Mouse (Mus musculus) kidney, postnatal 0 days (tissue): ENCODE results near the gene Tor1aip2. TPM values are rescaled to one million over a fixed set of nuclear protein-coding genes. Genes with fewer than 3 reads are reported as not detected.

Experiments used
- ATAC-seq: fragments of 200-750 bp; cut with Nextera tagmentation; replicated peaks from 2 replicates; pipeline ENCODE4 v1.8.0; 2017; ENCODE audit warnings: low read depth, moderate number of reproducible peaks, moderate TSS enrichment, moderate library complexity; ENCODE audit not compliant: low FRiP score
- DNase-seq: peaks from one replicate; pipeline ENCODE4 v3.0.0-alpha.2; 2016; ENCODE audit warnings: low spot score
- H3K27ac ChIP-seq: fragments of 300-500 bp; sonication (generic); 2 replicates; pipeline ENCODE4 v1.5.1; 2014; ENCODE audit warnings: mild to moderate bottlenecking
- H3K27me3 ChIP-seq: fragments of 300-500 bp; sonication (generic); 2 replicates; pipeline ENCODE4 v1.6.1; 2014; ENCODE audit warnings: low read length, mixed read lengths; ENCODE audit not compliant: insufficient read depth
- H3K36me3 ChIP-seq: fragments of 300-500 bp; sonication (generic); 2 replicates; pipeline ENCODE4 v1.6.1; 2014; ENCODE audit warnings: low read length, mixed read lengths; ENCODE audit not compliant: insufficient read depth
- H3K4me1 ChIP-seq: fragments of 300-500 bp; sonication (generic); replicated peaks from 2 replicates; pipeline ENCODE4 v1.6.1; 2014; ENCODE audit warnings: antibody characterized with exemption, low read length, mixed read lengths; ENCODE audit not compliant: insufficient read depth
- H3K4me2 ChIP-seq: fragments of 300-500 bp; sonication (generic); 2 replicates; pipeline ENCODE4 v1.6.1; 2014; ENCODE audit warnings: mild to moderate bottlenecking, low read length, moderate library complexity, mixed read lengths
- H3K4me3 ChIP-seq: fragments of 300-500 bp; sonication (generic); replicated peaks from 2 replicates; pipeline ENCODE4 v1.5.1; 2014; ENCODE audit warnings: low read depth, low read length
- H3K9ac ChIP-seq: fragments of 300-500 bp; sonication (generic); 2 replicates; pipeline ENCODE4 v1.6.1; 2014; ENCODE audit warnings: low read depth, low read length
- H3K9me3 ChIP-seq: fragments of 300-500 bp; sonication (generic); replicated peaks from 2 replicates; pipeline ENCODE4 v1.6.1; 2016; ENCODE audit warnings: low read length, inconsistent platforms, mixed read lengths
- CTCF ChIP-seq: IDR thresholded peaks from 2 replicates; pipeline ENCODE4 v1.5.1; 2016; ENCODE audit warnings: antibody characterized with exemption, low read depth, mild to moderate bottlenecking, moderate library complexity
- WGBS: fragments of 180-500 bp; shearing (Covaris S2); extraction: QIAGEN DNeasy Blood & Tissue Kit; methylation state at CpG from one replicate; pipeline ENCODE4 v1.1.7; 2014; 5-methylcytosine and 5-hydroxymethylcytosine counted together
- polyA plus RNA-seq: library from polyadenylated mRNA; unstranded; fragments of >200 nt; fragmentation: Nextera tagmentation; extraction: Ambion mirVana; gene quantifications from 2 replicates; pipeline ENCODE4 v1.2.1, GENCODE M21; 2015

Tor1aip2 gene
- polyA plus RNA-seq, 1 experiment from 2014 or later: 89.4 TPM

DNA sequence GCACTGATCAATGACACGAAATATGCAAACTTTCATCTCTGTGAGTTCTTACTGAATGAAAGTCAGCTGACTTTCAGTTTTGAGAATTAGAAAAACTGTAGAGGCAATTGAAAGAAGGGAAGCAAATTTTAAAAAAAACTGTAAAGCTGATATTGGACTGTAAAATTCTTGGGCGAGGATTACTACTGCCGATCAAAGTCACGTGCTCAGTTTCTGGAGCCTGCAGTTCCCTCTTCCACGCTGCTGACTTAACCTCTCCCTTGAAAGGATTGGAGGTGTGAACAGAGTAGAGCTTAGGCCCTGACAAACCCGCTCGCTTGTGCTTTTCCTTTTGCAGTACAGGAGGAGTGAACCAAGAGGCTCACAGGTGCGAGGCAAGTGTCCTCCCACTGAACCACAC is 32.8 kb upstream of the Tor1aip2 start:
- no peaks in the 10 kb centered on the region for H3K27me3 ChIP-seq
- no peaks in the 10 kb centered on the region for H3K4me1 ChIP-seq
- H3K9me3 ChIP-seq: no peaks in the 10 kb centered on the region
- no peak for TF ChIP-seq CTCF
- no peak overlapping the region for H3K27ac ChIP-seq
- H3K4me2 ChIP-seq: no peak overlapping the region
- peaks cover 13% of the 10 kb centered on the region for H3K36me3 ChIP-seq
- no peak overlapping the region for H3K9ac ChIP-seq
- H3K4me3 ChIP-seq: no peak overlapping the region
- DNase-seq: no peak
- ATAC-seq: no peak
- 88% methylated on average over 8 of the region's 8 CpGs for WGBS

GRCm38 (mm10) chr1:156003201-156003935 is 31.8 kb upstream of the Tor1aip2 start:
- no peaks in the 10 kb centered on the region for H3K9me3 ChIP-seq
- DNase-seq (no peak), ATAC-seq (no peak)
- no peak overlapping the region for H3K27ac ChIP-seq
- H3K36me3 ChIP-seq: peaks cover 14% of the 10 kb centered on the region
- no peak overlapping the region for H3K4me3 ChIP-seq
- WGBS: 94% methylated on average over 7 of the region's 7 CpGs
- H3K27me3 ChIP-seq: no peaks in the 10 kb centered on the region
- H3K4me2 ChIP-seq: no peak overlapping the region
- H3K9ac ChIP-seq: no peak overlapping the region
- no peak for TF ChIP-seq CTCF
- no peaks in the 10 kb centered on the region for H3K4me1 ChIP-seq

GRCm38 (mm10) chr1:156005906-156006305 is 29.3 kb upstream of the Tor1aip2 start:
- no peaks in the 10 kb centered on the region for H3K4me1 ChIP-seq
- H3K4me2 ChIP-seq: no peak overlapping the region
- no peak overlapping the region for H3K27ac ChIP-seq
- 88% methylated on average over 11 of the region's 11 CpGs for whole genome bisulfite sequencing
- H3K27me3 ChIP-seq: no peaks in the 10 kb centered on the region
- no peak overlapping the region for H3K9ac ChIP-seq
- no peak overlapping the region for H3K4me3 ChIP-seq
- DNase-seq (no peak), ATAC-seq (no peak)
- no peak for TF ChIP-seq CTCF
- H3K36me3 ChIP-seq: peaks cover 18% of the 10 kb centered on the region
- no peaks in the 10 kb centered on the region for H3K9me3 ChIP-seq

GRCm38 (mm10) chr1:156009003-156009402 is 26.2 kb upstream of the Tor1aip2 start:
- Histone ChIP-seq H3K9me3 (no peaks in the 10 kb centered on the region), H3K27me3 (no peaks in the 10 kb centered on the region), H3K27ac (no peak overlapping the region), H3K9ac (no peak overlapping the region), H3K4me3 (no peak overlapping the region), H3K4me1 (no peaks in the 10 kb centered on the region), H3K4me2 (no peak overlapping the region), H3K36me3 (peaks cover 26% of the 10 kb centered on the region)
- no peak for DNase-seq
- no peak for ATAC-seq
- no peak for TF ChIP-seq CTCF
- 97% methylated on average over 1 of the region's 1 CpGs for WGBS

- H3K4me3 ChIP-seq: no peak overlapping the region
- 93% methylated on average over 1 of the region's 1 CpGs for WGBS
- DNase-seq (no peak), ATAC-seq (no peak)
- H3K27me3 ChIP-seq: no peaks in the 10 kb centered on the region
- no peak overlapping the region for H3K27ac ChIP-seq
- TF ChIP-seq CTCF: no peak
- no peak overlapping the region for H3K4me2 ChIP-seq
- H3K36me3 ChIP-seq: peaks cover 31% of the 10 kb centered on the region
- no peaks in the 10 kb centered on the region for H3K4me1 ChIP-seq
- H3K9ac ChIP-seq: no peak overlapping the region
- no peaks in the 10 kb centered on the region for H3K9me3 ChIP-seq
Observed at GRCm38 (mm10) chr1:156019800-156020199, 15.4 kb upstream of the Tor1aip2 start.

GRCm38 (mm10) chr1:156020402-156020801 is 14.8 kb upstream of the Tor1aip2 start:
- H3K4me3 ChIP-seq: no peak overlapping the region
- no peak overlapping the region for H3K27ac ChIP-seq
- H3K4me1 ChIP-seq: no peaks in the 10 kb centered on the region
- H3K36me3 ChIP-seq: peaks cover 25% of the 10 kb centered on the region
- no peak for TF ChIP-seq CTCF
- no peaks in the 10 kb centered on the region for H3K9me3 ChIP-seq
- WGBS: 72% methylated on average over 1 of the region's 1 CpGs
- ATAC-seq (no peak), DNase-seq (no peak)
- H3K9ac ChIP-seq: no peak overlapping the region
- H3K4me2 ChIP-seq: no peak overlapping the region
- H3K27me3 ChIP-seq: no peaks in the 10 kb centered on the region
